Comparison of ENCODE assay signal across 32 mouse cellular contexts in genomic region chr1:158119708-158120107, GRCm38 (mm10).
"Had no signal": no experiment of that assay in that cellular context is flagged by ENCODE, and none has a peak within 500 bp of the region (broad histone marks: within the 10 kb centered on the region; RNA-seq: fewer than 3 reads in every experiment).

No protein-coding gene starts in this region.

- ATAC-seq: liver, embryonic 12.5 days; liver, postnatal 0 days; lung, postnatal 0 days; midbrain, embryonic 13.5 days; midbrain, embryonic 15.5 days; midbrain, embryonic 16.5 days had no signal

- DNase-seq: left cerebral cortex, postnatal 4 days; liver; liver, embryonic 13.5 days; liver, postnatal 0 days; lung, adult 18-20 months; lung, adult 2 months; lung, embryonic 14.5 days; lung, postnatal 10 days; lung, postnatal 14 days; lung, postnatal 36 days; lung, postnatal 4 days; midbrain, embryonic 14.5 days had no signal

- H3K9ac ChIP-seq: limb, embryonic 12.5 days; limb, embryonic 13.5 days; limb, embryonic 15.5 days; liver, embryonic 12.5 days; liver, embryonic 13.5 days; liver, embryonic 14.5 days; liver, embryonic 15.5 days; liver, postnatal 0 days; lung, embryonic 14.5 days; lung, embryonic 15.5 days; midbrain, embryonic 12.5 days; midbrain, embryonic 13.5 days; midbrain, embryonic 15.5 days; neural tube, embryonic 12.5 days had no signal

- H3K36me3 ChIP-seq: limb, embryonic 10.5 days; limb, embryonic 12.5 days; limb, embryonic 13.5 days; limb, embryonic 15.5 days; liver, embryonic 12.5 days; liver, embryonic 13.5 days; liver, embryonic 15.5 days; lung, embryonic 15.5 days; midbrain, embryonic 10.5 days; midbrain, embryonic 12.5 days; midbrain, embryonic 13.5 days; midbrain, embryonic 15.5 days; neural tube, embryonic 12.5 days had no signal

- H3K4me1 ChIP-seq: limb, embryonic 10.5 days; limb, embryonic 12.5 days; limb, embryonic 13.5 days; limb, embryonic 15.5 days; liver, embryonic 12.5 days; liver, embryonic 13.5 days; liver, embryonic 15.5 days; lung, embryonic 15.5 days; megakaryocyte, embryonic 14.5 days; midbrain, embryonic 10.5 days; midbrain, embryonic 12.5 days; midbrain, embryonic 13.5 days; midbrain, embryonic 15.5 days; neural tube, embryonic 12.5 days had no signal

- H3K4me3 ChIP-seq: limb, embryonic 10.5 days; limb, embryonic 12.5 days; limb, embryonic 13.5 days; limb, embryonic 15.5 days; liver, embryonic 12.5 days; liver, embryonic 13.5 days; liver, embryonic 15.5 days; lung, embryonic 15.5 days; megakaryocyte, embryonic 14.5 days; midbrain, embryonic 10.5 days; midbrain, embryonic 12.5 days; midbrain, embryonic 13.5 days; midbrain, embryonic 15.5 days; myocyte; neural tube, embryonic 12.5 days had no signal

- H3K27ac ChIP-seq: limb, embryonic 10.5 days; limb, embryonic 12.5 days; limb, embryonic 13.5 days; limb, embryonic 15.5 days; liver, embryonic 12.5 days; liver, embryonic 13.5 days; liver, embryonic 14.5 days; liver, embryonic 15.5 days; lung, embryonic 15.5 days; macrophage; midbrain, embryonic 10.5 days; midbrain, embryonic 12.5 days; midbrain, embryonic 13.5 days; midbrain, embryonic 15.5 days; neural tube, embryonic 12.5 days had no signal

- H3K9me3 ChIP-seq: limb, embryonic 10.5 days; limb, embryonic 12.5 days; limb, embryonic 13.5 days; limb, embryonic 15.5 days; liver, embryonic 12.5 days; liver, embryonic 13.5 days; liver, embryonic 15.5 days; lung, embryonic 15.5 days; megakaryocyte, embryonic 14.5 days; midbrain, embryonic 10.5 days; midbrain, embryonic 12.5 days; midbrain, embryonic 13.5 days; midbrain, embryonic 15.5 days; neural tube, embryonic 12.5 days had no signal

- H3K27me3 ChIP-seq: limb, embryonic 12.5 days; limb, embryonic 13.5 days; limb, embryonic 15.5 days; liver, embryonic 12.5 days; liver, embryonic 13.5 days; liver, embryonic 15.5 days; lung, embryonic 15.5 days; megakaryocyte, embryonic 14.5 days; midbrain, embryonic 12.5 days; midbrain, embryonic 13.5 days; midbrain, embryonic 15.5 days; neural tube, embryonic 12.5 days had no signal

- H3K4me2 ChIP-seq: limb, embryonic 12.5 days; limb, embryonic 13.5 days; limb, embryonic 15.5 days; liver, embryonic 11.5 days; liver, embryonic 12.5 days; liver, embryonic 13.5 days; liver, embryonic 15.5 days; lung, embryonic 14.5 days; lung, embryonic 15.5 days; midbrain, embryonic 11.5 days; midbrain, embryonic 12.5 days; midbrain, embryonic 13.5 days; midbrain, embryonic 15.5 days; neural tube, embryonic 12.5 days had no signal
